Mouse (Mus musculus) cerebellum, adult 2 months (tissue): ENCODE measurements around the gene Sel1l. TPM values are rescaled to one million over a fixed set of nuclear protein-coding genes. Genes with fewer than 3 reads are reported as not detected.

Experiments used
- DNase-seq, 2 experiments: peaks; one replicate each; pipeline ENCODE4 v3.0.0; 2021
- H3K27ac ChIP-seq: fragments of 200-500 bp; 2 replicates; pipeline ENCODE4 v1.5.1; 2012; ENCODE audit warnings: low read length, control low read depth, inconsistent platforms; ENCODE audit not compliant: insufficient read depth
- H3K27me3 ChIP-seq: fragments of 200-500 bp; 2 replicates; pipeline ENCODE4 v1.6.1; 2012; ENCODE audit warnings: inconsistent platforms, mild to moderate bottlenecking, low read length, moderate library complexity; ENCODE audit not compliant: control insufficient read depth, insufficient read depth
- H3K4me1 ChIP-seq: fragments of 200-500 bp; 2 replicates; pipeline ENCODE4 v1.6.1; 2011; ENCODE audit warnings: low read length; ENCODE audit not compliant: control insufficient read depth, insufficient read depth
- H3K4me3 ChIP-seq: fragments of 200-500 bp; replicated peaks from 2 replicates; pipeline ENCODE3; 2011; ENCODE audit warnings: mild to moderate bottlenecking, low read depth, low read length, control low read depth; ENCODE audit not compliant: insufficient read depth
- CTCF ChIP-seq: fragments of 200-500 bp; IDR thresholded peaks from 2 replicates; pipeline ENCODE4 v1.5.1; 2011; ENCODE audit warnings: low read depth, mild to moderate bottlenecking, control low read depth, low read length, moderate library complexity, borderline replicate concordance; ENCODE audit not compliant: insufficient read depth
- POLR2A ChIP-seq: fragments of 200-500 bp; IDR thresholded peaks from 2 replicates; pipeline ENCODE4 v1.6.1; 2011; ENCODE audit warnings: low read length, control low read depth, borderline replicate concordance; ENCODE audit not compliant: insufficient read depth
- WGBS: fragments of 180-500 bp; shearing (Covaris S2); methylation state at CpG from one replicate; pipeline ENCODE4 v1.1.7; 2018; 5-methylcytosine and 5-hydroxymethylcytosine counted together
- polyA plus RNA-seq: library from polyadenylated mRNA; depleted of rRNA; stranded (reverse); fragments of >200 nt; gene quantifications from 2 replicates; pipeline ENCODE4 v1.2.3, GENCODE M21; 2012

Gene Sel1l
- polyA plus RNA-seq, 1 experiment: 87.1 TPM

GRCm38 (mm10) chr12:91854330-91854729, 5.4 kb upstream of the Sel1l start:
- DNase-seq: no peak
- no peak for TF ChIP-seq CTCF
- TF ChIP-seq POLR2A: no peak
- 79% methylated on average over 8 of the region's 8 CpGs for WGBS
- Histone ChIP-seq H3K4me3 (no peak overlapping the region), H3K27me3 (no peaks in the 10 kb centered on the region), H3K27ac (no peak overlapping the region), H3K4me1 (no peaks in the 10 kb centered on the region)

GRCm38 (mm10) chr12:91848394-91849044, 438 bp downstream of the Sel1l start:
- WGBS: 3% methylated on average over 33 of the region's 33 CpGs
- Histone ChIP-seq H3K4me3 (peak overlapping the region; percentile 78), H3K4me1 (no peaks in the 10 kb centered on the region), H3K27me3 (no peaks in the 10 kb centered on the region), H3K27ac (peak overlapping the region; percentile 17; the same call in 1 of the 2 replicates)
- DNase-seq: no peak
- TF ChIP-seq CTCF: no peak
- TF ChIP-seq POLR2A: no peak

GRCm38 (mm10) chr12:91846038-91846437, 2.9 kb downstream of the Sel1l start:
- DNase-seq: no peak
- TF ChIP-seq POLR2A (no peak), CTCF (no peak)
- no peaks in the 10 kb centered on the region for H3K27me3 ChIP-seq
- WGBS: 85% methylated on average over 6 of the region's 6 CpGs
- no peaks in the 10 kb centered on the region for H3K4me1 ChIP-seq
- no peak overlapping the region for H3K27ac ChIP-seq
- H3K4me3 ChIP-seq: no peak overlapping the region

- Histone ChIP-seq H3K4me3 (no peak overlapping the region), H3K27me3 (no peaks in the 10 kb centered on the region), H3K4me1 (no peaks in the 10 kb centered on the region), H3K27ac (no peak overlapping the region)
- TF ChIP-seq POLR2A: no peak
- TF ChIP-seq CTCF: no peak
- no peak for DNase-seq
- 84% methylated on average over 9 of the region's 9 CpGs for WGBS
These were observed 3.6 kb downstream of the Sel1l start for GRCm38 (mm10) chr12:91845393-91845792.

- Histone ChIP-seq H3K27me3 (no peaks in the 10 kb centered on the region), H3K27ac (no peak overlapping the region), H3K4me1 (no peaks in the 10 kb centered on the region; the same call in 1 of the 2 replicates), H3K4me3 (no peak overlapping the region)
- TF ChIP-seq POLR2A (no peak), CTCF (no peak)
- DNase-seq: no peak
- 78% methylated on average over 4 of the region's 4 CpGs for WGBS
These were observed 4.4 kb downstream of the Sel1l start for GRCm38 (mm10) chr12:91844542-91844941.

- Histone ChIP-seq H3K4me3 (no peak overlapping the region), H3K27ac (no peak overlapping the region), H3K27me3 (no peaks in the 10 kb centered on the region), H3K4me1 (no peaks in the 10 kb centered on the region; the same call in 1 of the 2 replicates)
- DNase-seq: no peak
- WGBS: 88% methylated on average over 13 of the region's 13 CpGs
- no peak for TF ChIP-seq POLR2A
- no peak for TF ChIP-seq CTCF
These were observed 5.1 kb downstream of the Sel1l start for GRCm38 (mm10) chr12:91843888-91844287.

- H3K27me3 ChIP-seq: no peaks in the 10 kb centered on the region
- DNase-seq: no peak
- no peak for TF ChIP-seq CTCF
- TF ChIP-seq POLR2A: no peak
- 91% methylated on average over 6 of the region's 6 CpGs for WGBS
- no peaks in the 10 kb centered on the region; the same call in 1 of the 2 replicates for H3K4me1 ChIP-seq
- no peak overlapping the region for H3K27ac ChIP-seq
- H3K4me3 ChIP-seq: no peak overlapping the region
These were observed 7.2 kb downstream of the Sel1l start for GRCm38 (mm10) chr12:91841714-91842113.

- WGBS: 90% methylated on average over 7 of the region's 7 CpGs
- Histone ChIP-seq H3K27me3 (no peaks in the 10 kb centered on the region), H3K27ac (no peak overlapping the region), H3K4me1 (no peaks in the 10 kb centered on the region; the same call in 1 of the 2 replicates), H3K4me3 (no peak overlapping the region)
- DNase-seq: no peak
- TF ChIP-seq CTCF (no peak), POLR2A (no peak)
These were observed 10.7 kb downstream of the Sel1l start for GRCm38 (mm10) chr12:91838261-91838660.
